Mouse (Mus musculus) liver, embryonic 16.5 days (tissue): Measurements from ENCODE around the gene S1pr3. TPM values are rescaled to one million over a fixed set of nuclear protein-coding genes. Genes with fewer than 3 reads are reported as not detected.

Source experiments
- ATAC-seq: fragments of 200-750 bp; cut with Nextera tagmentation; 2 replicates; pipeline ENCODE4 v1.8.0; 2017; ENCODE audit warnings: low read depth, mild to moderate bottlenecking, moderate number of reproducible peaks, moderate library complexity
- H3K27ac ChIP-seq: fragments of 300-500 bp; sonication (generic); 2 replicates; pipeline ENCODE4 v1.5.1; 2014; ENCODE audit warnings: mild to moderate bottlenecking, low read length
- H3K27me3 ChIP-seq: fragments of 300-500 bp; sonication (generic); 2 replicates; pipeline ENCODE4 v1.6.1; 2014; ENCODE audit warnings: low read depth, low read length, mixed read lengths; ENCODE audit not compliant: control insufficient read depth, insufficient read depth
- H3K36me3 ChIP-seq: fragments of 300-500 bp; sonication (generic); 2 replicates; pipeline ENCODE4 v1.6.1; 2014; ENCODE audit warnings: mild to moderate bottlenecking; ENCODE audit not compliant: control insufficient read depth, insufficient read depth
- H3K4me1 ChIP-seq: fragments of 300-500 bp; sonication (generic); 2 replicates; pipeline ENCODE4 v1.6.1; 2014; ENCODE audit warnings: low read depth, low read length, mixed read lengths; ENCODE audit not compliant: control insufficient read depth
- H3K4me2 ChIP-seq: fragments of 300-500 bp; sonication (generic); 2 replicates; pipeline ENCODE4 v1.6.1; 2014; ENCODE audit warnings: low read depth, low read length, mixed read lengths
- H3K4me3 ChIP-seq: fragments of 300-500 bp; sonication (generic); 2 replicates; pipeline ENCODE4 v1.5.1; 2014; ENCODE audit warnings: low read depth, mild to moderate bottlenecking, low read length
- H3K9ac ChIP-seq: fragments of 300-500 bp; sonication (generic); 2 replicates; pipeline ENCODE4 v1.6.1; 2014; ENCODE audit warnings: low read depth, low read length
- H3K9me3 ChIP-seq: fragments of 300-500 bp; sonication (generic); replicated peaks from 2 replicates; pipeline ENCODE4 v1.6.1; 2016; ENCODE audit warnings: low read length; ENCODE audit not compliant: control insufficient read depth
- WGBS: fragments of 180-500 bp; shearing (Covaris S2); extraction: QIAGEN DNeasy Blood & Tissue Kit; methylation state at CpG from one replicate; pipeline ENCODE4 v1.1.7; 2014; ENCODE audit not compliant: insufficient replicate concordance; 5-methylcytosine and 5-hydroxymethylcytosine counted together
- polyA plus RNA-seq: library from polyadenylated mRNA; unstranded; fragments of >200 nt; fragmentation: Nextera tagmentation; extraction: Ambion mirVana; gene quantifications from 2 replicates; pipeline ENCODE4 v1.2.1, GENCODE M21; 2015

The S1pr3 gene
- polyA plus RNA-seq, 1 experiment from 2014 or later = 1.5 TPM

GRCm38 (mm10) chr13:51411696-51412430 lies 3.4 kb downstream of the S1pr3 start:
- Histone ChIP-seq H3K27ac (no peak overlapping the region), H3K27me3 (peaks cover 28% of the 10 kb centered on the region), H3K4me1 (no peaks in the 10 kb centered on the region; the same call in 1 of the 2 replicates), H3K9me3 (no peaks in the 10 kb centered on the region), H3K36me3 (no peaks in the 10 kb centered on the region), H3K4me3 (no peak overlapping the region), H3K4me2 (no peak overlapping the region), H3K9ac (no peak overlapping the region)
- no peak for ATAC-seq
- WGBS = 52% methylated on average over 12 of the region's 12 CpGs

GRCm38 (mm10) chr13:51413461-51413860 lies 5.0 kb downstream of the S1pr3 start:
- Histone ChIP-seq H3K4me1 (no peaks in the 10 kb centered on the region; the same call in 1 of the 2 replicates), H3K36me3 (no peaks in the 10 kb centered on the region), H3K9ac (no peak overlapping the region), H3K4me2 (no peak overlapping the region), H3K9me3 (no peaks in the 10 kb centered on the region), H3K27ac (no peak overlapping the region), H3K4me3 (no peak overlapping the region), H3K27me3 (peaks cover 14% of the 10 kb centered on the region)
- 40% methylated on average over 3 of the region's 3 CpGs for WGBS
- ATAC-seq = no peak

GRCm38 (mm10) chr13:51416727-51417126 lies 8.3 kb downstream of the S1pr3 start:
- H3K4me3 ChIP-seq = no peak overlapping the region
- ATAC-seq = no peak
- H3K27ac ChIP-seq = no peak overlapping the region
- H3K4me1 ChIP-seq = no peaks in the 10 kb centered on the region; the same call in 1 of the 2 replicates
- no peaks in the 10 kb centered on the region for H3K9me3 ChIP-seq
- H3K27me3 ChIP-seq = no peaks in the 10 kb centered on the region
- H3K4me2 ChIP-seq = no peak overlapping the region
- H3K9ac ChIP-seq = no peak overlapping the region
- no peaks in the 10 kb centered on the region for H3K36me3 ChIP-seq
- 70% methylated on average over 11 of the region's 11 CpGs for WGBS

- H3K27ac ChIP-seq = no peak overlapping the region
- peak; percentile 56 for ATAC-seq
- no peaks in the 10 kb centered on the region; the same call in 1 of the 2 replicates for H3K4me1 ChIP-seq
- H3K36me3 ChIP-seq = no peaks in the 10 kb centered on the region
- H3K27me3 ChIP-seq = no peaks in the 10 kb centered on the region
- WGBS = 26% methylated on average over 6 of the region's 6 CpGs
- no peak overlapping the region for H3K4me3 ChIP-seq
- H3K9ac ChIP-seq = no peak overlapping the region
- no peak overlapping the region for H3K4me2 ChIP-seq
- H3K9me3 ChIP-seq = no peaks in the 10 kb centered on the region
These were observed 9.4 kb downstream of the S1pr3 start for GRCm38 (mm10) chr13:51417796-51418195.

GRCm38 (mm10) chr13:51418268-51418941 lies 10.0 kb downstream of the S1pr3 start:
- no peak overlapping the region for H3K9ac ChIP-seq

DNA sequence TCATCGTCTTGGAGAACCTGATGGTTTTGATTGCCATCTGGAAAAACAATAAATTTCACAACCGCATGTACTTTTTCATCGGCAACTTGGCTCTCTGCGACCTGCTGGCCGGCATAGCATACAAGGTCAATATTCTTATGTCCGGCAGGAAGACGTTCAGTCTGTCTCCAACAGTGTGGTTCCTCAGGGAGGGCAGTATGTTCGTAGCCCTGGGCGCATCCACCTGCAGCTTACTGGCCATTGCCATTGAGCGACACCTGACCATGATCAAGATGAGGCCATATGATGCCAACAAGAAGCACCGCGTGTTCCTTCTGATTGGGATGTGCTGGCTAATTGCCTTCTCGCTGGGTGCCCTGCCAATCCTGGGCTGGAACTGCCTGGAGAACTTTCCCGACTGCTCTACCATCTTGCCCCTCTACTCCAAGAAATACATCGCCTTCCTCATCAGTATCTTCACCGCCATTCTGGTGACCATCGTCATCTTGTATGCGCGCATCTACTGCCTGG lies 10.6 kb downstream of the S1pr3 start:
- no peak overlapping the region for H3K4me2 ChIP-seq
- 68% methylated on average over 19 of the region's 19 CpGs for WGBS
- no peak overlapping the region for H3K9ac ChIP-seq

More at GRCm38 (mm10) chr13:51418268-51418941, 10.0 kb downstream of the S1pr3 start:
- no peaks in the 10 kb centered on the region; the same call in 1 of the 2 replicates for H3K4me1 ChIP-seq
- H3K27me3 ChIP-seq = no peaks in the 10 kb centered on the region
- ATAC-seq = 0 out of 2 replicates have a peak, but pooled peaks have one; percentile 9
- H3K9me3 ChIP-seq = no peaks in the 10 kb centered on the region
- no peak overlapping the region for H3K4me3 ChIP-seq
- no peak overlapping the region for H3K27ac ChIP-seq
- H3K4me2 ChIP-seq = no peak overlapping the region
- no peaks in the 10 kb centered on the region for H3K36me3 ChIP-seq
- 8% methylated on average over 20 of the region's 20 CpGs for WGBS

DNA sequence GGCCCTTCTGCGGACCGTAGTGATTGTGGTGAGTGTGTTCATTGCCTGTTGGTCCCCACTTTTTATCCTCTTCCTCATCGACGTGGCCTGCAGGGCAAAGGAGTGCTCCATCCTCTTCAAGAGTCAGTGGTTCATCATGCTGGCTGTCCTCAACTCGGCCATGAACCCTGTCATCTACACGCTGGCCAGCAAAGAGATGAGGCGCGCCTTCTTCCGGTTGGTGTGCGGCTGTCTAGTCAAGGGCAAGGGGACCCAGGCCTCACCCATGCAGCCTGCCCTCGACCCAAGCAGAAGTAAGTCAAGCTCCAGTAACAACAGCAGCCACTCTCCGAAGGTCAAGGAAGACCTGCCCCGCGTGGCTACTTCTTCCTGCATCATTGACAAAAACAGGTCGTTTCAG lies 11.1 kb downstream of the S1pr3 start:
- H3K9me3 ChIP-seq = no peaks in the 10 kb centered on the region
- H3K27me3 ChIP-seq = no peaks in the 10 kb centered on the region
- H3K4me2 ChIP-seq = no peak overlapping the region
- WGBS = 70% methylated on average over 15 of the region's 15 CpGs
- H3K36me3 ChIP-seq = no peaks in the 10 kb centered on the region
- no peak overlapping the region for H3K9ac ChIP-seq
- ATAC-seq = no peak
- no peak overlapping the region for H3K4me3 ChIP-seq
- H3K4me1 ChIP-seq = no peaks in the 10 kb centered on the region; the same call in 1 of the 2 replicates
- no peak overlapping the region for H3K27ac ChIP-seq

More for the DNA sequence above, 10.6 kb downstream of the S1pr3 start:
- H3K27me3 ChIP-seq = no peaks in the 10 kb centered on the region
- H3K4me3 ChIP-seq = no peak overlapping the region
- no peaks in the 10 kb centered on the region for H3K9me3 ChIP-seq
- no peaks in the 10 kb centered on the region; the same call in 1 of the 2 replicates for H3K4me1 ChIP-seq
- H3K36me3 ChIP-seq = no peaks in the 10 kb centered on the region
- no peak for ATAC-seq
- H3K27ac ChIP-seq = no peak overlapping the region

GRCm38 (mm10) chr13:51420861-51421260 lies 12.4 kb downstream of the S1pr3 start:
- Histone ChIP-seq H3K27me3 (no peaks in the 10 kb centered on the region), H3K36me3 (no peaks in the 10 kb centered on the region), H3K4me1 (no peaks in the 10 kb centered on the region; the same call in 1 of the 2 replicates), H3K4me2 (no peak overlapping the region), H3K9me3 (no peaks in the 10 kb centered on the region), H3K27ac (no peak overlapping the region), H3K4me3 (no peak overlapping the region), H3K9ac (no peak overlapping the region)
- ATAC-seq = no peak
- 64% methylated on average over 9 of the region's 9 CpGs for WGBS

DNA sequence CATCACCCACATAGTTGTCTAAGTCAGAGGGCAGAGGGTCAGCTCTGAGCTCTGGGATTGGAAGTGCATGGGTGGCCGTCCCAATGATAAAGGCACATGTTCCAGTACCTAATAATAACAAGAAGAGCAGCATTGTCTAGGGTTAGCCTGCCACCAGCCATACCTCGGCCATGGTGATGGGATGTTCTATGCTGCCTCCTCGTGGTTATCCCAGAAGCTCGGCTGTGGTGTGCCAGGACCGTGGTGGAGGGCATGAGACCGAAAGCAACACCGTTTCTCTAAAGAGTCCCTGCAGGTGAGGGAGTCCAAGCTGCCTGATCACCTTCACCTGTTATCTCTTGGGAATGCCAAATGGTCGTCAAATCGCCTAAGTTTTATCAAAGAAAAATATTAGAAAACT lies 15.2 kb downstream of the S1pr3 start:
- WGBS = 48% methylated on average over 9 of the region's 9 CpGs
- ATAC-seq = no peak

More for the DNA sequence above, 15.2 kb downstream of the S1pr3 start:
- no peak overlapping the region for H3K4me3 ChIP-seq
- H3K27me3 ChIP-seq = no peaks in the 10 kb centered on the region
- no peaks in the 10 kb centered on the region for H3K9me3 ChIP-seq
- no peaks in the 10 kb centered on the region; the same call in 1 of the 2 replicates for H3K4me1 ChIP-seq
- no peak overlapping the region for H3K27ac ChIP-seq
- no peak overlapping the region for H3K9ac ChIP-seq
- H3K36me3 ChIP-seq = no peaks in the 10 kb centered on the region
- no peak overlapping the region for H3K4me2 ChIP-seq
